Mouse (Mus musculus): ENCODE results near the gene Zmynd11.

Zmynd11 gene

DNA sequence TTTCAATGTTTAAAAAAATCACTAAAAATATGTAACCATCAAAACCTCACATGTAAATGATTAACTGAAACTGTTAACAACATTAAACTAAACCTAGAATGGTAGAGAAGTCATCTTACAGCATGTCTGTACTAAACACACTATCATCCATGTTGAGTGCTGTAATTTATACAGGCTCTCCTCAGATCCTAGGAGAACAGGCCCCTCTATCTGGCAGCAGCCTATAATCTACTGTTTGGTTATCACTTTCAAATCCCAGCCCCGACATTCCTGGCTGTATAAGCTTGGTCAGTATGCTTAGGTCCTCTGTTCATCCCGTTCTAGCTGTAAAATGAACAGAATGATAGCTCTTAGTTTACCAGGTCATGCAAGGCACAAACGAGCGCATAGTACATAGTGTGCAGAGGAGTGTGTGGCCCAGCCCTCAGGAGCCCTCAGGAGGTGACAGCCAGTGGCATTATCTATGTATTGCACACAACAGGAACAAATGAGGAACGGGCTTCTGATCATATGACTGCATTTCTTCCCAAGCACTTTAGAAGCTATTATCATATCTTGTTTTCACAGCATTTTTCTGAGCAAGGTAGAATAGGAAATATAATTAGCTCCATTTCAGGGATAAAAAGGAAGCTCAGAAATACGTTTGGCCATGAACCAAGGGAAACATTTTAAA lies 51.5 kb downstream of the Zmynd11 start:
- DNase-seq (ENCODE audit: low spot score), result no peak

DNA sequence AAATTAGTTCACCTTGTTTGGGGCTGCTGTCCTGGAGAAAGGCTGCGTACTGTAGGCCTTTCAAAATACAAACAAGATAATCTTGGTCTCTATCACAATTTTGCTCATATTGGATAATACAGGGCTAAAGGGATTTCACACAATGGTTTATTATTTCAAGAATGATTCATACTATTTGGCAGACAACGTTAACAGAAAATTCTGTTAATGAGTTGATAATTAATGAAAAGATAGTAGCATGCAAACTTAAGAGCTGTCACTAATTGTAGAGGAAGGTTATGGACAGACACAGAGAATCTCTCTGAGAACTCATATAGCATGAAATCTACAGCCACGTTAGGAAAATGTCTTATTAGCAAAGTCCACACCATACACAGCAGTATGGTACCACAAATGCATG lies 52.2 kb downstream of the Zmynd11 start:
- DNase-seq (ENCODE audit: low spot score), result no peak

DNA sequence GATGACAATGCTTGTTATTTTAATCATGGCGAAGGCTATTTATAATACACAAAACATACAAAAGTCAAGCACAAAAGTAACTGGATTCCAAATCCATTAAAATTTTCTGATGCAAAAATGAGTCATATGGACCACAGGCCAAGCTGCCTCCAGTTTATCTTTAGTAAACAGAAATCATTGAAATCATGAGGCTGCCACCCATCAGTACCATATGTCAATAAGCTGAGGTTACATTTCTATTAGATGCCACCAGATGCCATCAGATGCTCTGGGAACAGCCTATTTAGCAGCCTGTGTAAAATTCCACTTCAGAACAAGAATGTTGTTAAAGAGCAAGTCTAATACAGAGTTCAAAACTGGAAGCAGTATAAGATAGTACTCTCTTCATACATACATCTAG lies 52.7 kb downstream of the Zmynd11 start:
- no peak for DNase-seq (ENCODE audit: low spot score)

DNA sequence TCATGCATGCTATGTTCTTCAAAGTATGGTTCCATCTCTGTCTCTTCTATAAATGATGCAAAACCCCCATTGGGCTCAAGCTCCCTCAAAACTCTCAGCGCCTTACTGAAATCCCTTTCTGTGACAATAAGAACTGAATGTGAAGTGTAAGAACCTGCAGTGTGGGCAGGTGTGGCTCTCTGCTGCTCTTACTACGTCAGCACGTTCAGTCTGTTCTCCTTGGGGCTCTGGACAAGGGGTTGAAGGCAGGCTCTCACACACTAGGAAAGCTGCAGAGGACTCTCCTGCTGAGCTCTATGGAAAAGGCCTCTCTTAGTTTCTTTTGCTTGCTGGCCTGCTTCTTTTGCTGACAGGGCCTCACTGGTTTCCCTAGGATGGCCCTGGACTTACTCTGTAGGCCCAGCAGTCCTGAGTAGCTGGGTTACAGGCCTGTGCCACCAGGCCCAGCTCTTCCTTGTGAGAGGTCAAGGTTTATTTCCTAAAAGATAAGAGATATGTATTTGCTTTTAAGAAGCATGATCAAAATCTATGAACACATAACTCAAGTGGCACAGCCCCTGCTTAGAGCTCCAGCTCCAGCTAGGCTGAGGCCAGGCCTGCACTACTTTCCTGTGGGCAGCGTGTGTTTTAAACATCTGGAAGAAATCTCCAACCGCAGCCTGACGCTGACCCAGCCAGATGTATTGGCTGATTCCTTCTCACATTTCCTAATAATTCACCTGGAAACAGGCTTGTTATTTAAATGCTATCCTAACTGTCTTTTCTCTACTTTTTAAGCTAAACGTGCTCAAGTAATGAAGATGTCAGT lies 56.5 kb downstream of the Zmynd11 start:
- DNase-seq (ENCODE audit: low spot score), result no peak

DNA sequence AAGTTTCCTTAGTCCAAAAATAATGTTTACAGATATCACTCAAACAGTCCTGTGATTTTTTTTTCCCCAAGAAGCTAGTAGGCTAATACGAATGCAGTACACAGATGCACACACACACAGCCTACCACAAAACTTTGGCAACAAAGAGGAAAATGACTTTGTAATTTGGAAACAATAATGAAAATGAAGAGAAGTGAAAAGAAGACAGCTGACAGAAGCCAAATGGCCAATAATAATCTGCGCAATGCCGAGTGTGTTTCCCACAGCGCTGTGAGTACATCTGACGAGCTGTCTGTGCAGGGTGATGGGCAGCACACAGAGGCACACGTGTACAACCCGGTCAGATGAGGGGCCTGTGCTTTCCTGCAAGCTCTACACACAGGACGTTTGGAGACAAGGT lies 58.4 kb downstream of the Zmynd11 start:
- no peak for DNase-seq (ENCODE audit: low spot score)

DNA sequence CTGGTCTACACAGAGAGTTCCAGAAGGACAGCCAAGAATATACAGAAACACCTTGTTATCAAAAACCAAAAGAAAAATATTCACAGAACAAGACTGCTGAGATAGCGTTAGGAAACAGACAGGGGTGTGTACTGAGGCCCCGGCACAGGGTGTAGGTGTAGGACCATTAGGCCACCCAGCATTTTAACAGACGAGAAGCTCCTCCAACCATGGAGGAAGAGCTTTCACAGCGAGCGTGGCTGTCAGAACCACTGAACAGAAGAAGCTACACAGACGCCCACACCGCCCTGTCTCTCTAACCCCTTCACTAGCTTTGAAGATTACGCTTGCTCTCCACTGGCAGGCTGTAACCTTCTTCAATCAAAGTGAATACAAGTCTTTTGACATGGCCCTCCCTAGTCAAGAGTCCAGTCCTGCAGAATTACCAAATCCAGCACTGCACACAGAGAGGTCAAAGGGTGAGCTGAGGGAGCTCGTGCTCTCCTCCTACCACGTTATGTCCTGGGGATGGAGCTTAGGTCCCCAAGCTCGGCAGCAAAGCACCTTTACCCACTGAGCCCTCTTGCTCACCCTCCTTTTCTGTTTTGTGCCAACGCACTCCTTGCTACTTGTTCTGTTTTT lies 62.4 kb downstream of the Zmynd11 start:
- no peak for DNase-seq (ENCODE audit: low spot score)

DNA sequence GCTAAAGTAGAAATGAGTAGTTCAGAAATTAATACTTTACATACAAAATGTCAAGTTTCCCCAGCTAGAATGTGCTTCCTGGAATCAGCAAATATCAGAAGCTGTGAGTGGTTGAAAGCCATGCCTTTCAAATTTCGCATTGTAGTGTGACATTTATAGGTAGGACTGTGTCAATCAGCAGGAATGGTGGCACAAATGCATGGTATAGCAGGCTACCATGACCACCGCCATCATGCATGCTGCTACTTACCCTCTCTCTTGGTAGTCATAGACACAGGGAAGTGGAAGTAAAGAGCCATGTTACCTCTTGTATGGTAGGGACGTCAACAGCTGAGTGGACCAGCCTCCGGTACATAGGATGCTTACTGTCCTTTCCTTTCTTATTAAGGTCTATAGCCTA lies 67.8 kb downstream of the Zmynd11 start:
- DNase-seq (ENCODE audit: low spot score), result no peak

DNA sequence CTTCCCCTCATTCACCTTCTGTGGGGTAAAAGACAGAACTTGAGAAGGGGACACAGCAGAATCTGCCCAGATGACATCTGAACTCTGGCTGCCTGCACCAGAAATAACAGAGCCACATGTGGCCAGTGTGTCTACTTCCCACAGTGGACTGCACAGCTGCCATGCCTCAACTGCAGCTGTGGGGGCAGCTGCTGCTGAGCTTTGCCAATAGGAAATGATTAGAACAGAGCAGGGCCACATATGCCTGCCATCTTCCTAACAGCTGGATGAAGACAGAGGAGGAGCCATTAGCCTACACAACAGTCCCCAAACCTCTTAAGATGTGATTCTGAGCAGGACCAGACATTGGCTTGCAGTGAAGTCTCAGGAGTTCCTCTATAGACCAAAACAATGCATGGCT lies 69.3 kb downstream of the Zmynd11 start:
- no peak for DNase-seq (ENCODE audit: low spot score)

DNA sequence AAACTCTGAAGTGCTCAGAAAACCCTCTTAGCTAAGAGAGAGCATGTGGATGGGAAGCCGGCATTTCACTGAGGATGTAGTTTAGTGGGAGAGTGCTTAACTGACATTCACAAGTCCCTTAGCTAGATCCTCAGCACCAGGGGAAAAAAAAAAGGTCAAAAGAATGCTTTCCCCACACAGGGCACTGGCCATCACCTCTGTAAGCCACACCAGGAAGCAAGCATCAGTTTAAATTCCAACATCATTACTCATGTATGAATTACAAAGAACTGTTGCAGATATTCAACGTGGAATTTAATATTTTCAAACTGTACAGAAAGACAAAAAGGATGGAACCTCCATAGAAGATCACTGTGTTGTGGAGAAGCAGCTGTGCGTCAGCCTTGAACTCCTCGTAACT lies 69.7 kb downstream of the Zmynd11 start:
- DNase-seq (ENCODE audit: low spot score), result no peak

DNA sequence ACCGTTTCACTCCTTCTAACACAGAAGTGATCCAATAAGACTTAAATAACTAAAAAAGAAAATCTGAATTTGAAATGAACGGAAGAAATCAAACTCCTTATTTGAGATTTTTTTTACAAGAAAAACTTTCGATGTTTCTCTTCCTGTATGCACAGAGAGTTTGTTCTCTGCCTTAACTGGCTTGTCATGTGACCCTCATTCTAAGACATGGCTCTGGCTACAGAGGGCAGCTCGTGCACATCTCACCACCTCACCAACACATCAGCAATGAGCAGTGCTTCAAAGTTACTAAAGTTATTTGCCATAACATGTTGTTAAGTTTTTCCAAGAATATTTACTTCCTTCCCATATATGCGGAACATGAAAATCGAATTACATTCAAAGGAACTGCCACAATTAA lies 70.5 kb downstream of the Zmynd11 start:
- DNase-seq (ENCODE audit: low spot score), result no peak

DNA sequence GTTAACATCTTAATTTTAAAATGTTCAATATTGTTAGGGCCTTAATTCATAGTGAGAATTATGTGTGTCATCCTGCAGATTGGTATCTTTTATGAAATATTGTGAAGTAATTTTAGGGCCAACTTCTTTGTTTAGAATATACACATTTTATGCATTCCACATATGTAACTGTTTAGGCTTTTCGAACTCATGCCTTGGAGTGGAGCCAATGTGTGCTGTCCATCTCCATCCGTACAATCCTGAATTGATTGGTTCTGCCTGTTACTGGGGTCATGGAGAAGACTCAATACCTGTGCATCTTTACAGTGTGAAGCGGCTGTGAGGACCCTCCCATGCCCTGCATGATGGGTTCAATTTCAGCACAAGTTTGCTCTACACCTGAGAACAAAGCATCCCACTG lies 72.3 kb downstream of the Zmynd11 start:
- DNase-seq (ENCODE audit: low spot score), result no peak

DNA sequence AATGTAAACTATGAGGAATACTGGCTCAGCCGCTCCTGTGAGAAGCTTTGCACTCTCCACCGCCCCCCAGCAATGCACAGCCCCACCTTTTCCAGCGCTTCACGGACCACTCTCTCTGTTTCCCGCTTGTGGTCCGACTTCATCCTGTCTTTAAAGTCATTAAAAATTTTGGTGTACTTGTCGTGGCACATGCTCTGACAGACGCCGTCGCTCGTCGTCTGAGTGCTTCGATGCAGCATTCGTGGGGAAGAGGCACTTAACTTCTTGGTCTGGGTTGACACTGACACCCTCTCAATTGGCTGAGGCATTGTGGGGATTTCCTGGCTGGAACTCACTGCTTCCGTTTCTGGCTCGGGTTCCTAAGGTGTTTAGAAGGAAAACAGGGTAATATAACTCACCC lies 75.8 kb downstream of the Zmynd11 start:
- no peak for DNase-seq (ENCODE audit: low spot score)

DNA sequence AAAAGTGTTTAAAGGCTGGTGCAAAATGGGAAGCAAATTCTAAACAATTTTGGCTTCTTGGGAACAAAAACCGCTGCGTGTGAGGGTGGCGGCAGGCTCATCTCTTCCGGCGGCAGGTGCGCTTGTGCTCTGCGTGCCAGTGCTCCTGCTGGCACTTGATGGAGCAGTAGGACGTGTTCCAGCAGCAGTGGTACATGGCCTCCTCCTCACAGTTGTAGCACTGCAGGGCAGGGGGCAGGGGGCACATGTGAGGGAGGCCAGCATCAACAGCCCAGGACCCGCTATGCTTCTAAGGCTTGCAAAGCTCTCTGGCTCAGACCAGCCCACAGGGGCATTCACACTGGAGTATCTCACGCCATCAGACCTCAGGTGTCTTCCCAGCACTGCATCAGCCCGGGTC lies 78.4 kb downstream of the Zmynd11 start:
- DNase-seq (ENCODE audit: low spot score), result no peak

DNA sequence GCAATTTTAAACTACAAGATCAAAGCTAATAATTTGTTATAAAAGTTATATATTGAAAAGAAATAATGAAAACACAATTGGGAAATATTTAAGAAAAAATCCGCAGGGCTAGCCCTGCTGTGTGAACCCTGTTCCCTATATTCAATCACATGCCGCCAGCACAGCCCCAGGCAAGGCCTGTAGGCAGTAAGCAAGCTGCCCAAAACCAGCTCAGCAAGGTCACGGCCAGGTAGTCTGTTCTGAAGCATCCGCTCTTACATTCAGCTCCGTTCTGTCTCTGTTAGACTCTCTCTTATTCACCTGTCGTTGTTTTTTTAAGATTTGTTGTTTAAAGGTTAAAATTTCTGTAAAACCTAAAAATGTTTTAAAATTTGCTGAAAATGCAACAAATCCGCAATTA lies 78.9 kb downstream of the Zmynd11 start:
- DNase-seq (ENCODE audit: low spot score), result no peak

DNA sequence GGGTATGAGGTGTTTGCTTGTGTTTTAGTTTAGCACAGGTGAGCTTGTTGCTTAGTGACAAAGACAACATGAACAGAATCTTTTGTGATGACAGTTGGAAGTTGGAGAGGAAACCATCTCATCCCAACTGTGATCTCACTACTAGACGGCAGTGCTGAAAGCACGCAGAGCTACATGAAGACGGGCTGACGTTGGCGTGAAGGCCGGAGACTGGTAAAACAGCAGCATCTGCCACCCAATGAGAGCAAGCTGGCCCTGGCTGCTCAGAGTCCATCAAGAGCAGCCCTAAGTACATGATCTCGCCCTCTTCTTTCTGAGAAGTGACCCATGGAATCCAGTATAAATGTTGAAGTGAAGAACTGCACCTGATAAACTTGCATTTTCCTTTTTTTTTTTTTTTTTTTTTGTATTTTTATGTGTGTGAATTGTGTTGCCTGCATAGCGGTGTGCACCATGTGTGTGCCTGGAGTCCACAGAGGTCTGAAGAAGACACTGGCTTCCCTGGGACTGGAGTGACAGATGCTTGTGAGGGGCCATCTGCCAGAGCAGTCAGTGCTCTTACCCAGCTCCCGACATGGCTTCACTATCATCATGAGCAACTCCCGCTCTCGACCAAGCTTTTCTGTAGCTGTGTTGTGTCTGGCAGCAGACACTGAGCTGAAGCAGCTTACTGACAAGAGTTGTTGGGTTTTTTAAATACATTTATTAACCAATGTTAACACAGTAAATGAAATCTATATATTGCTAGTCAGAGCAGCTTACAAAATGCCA lies 80.8 kb downstream of the Zmynd11 start:
- no peak for DNase-seq (ENCODE audit: low spot score)

DNA sequence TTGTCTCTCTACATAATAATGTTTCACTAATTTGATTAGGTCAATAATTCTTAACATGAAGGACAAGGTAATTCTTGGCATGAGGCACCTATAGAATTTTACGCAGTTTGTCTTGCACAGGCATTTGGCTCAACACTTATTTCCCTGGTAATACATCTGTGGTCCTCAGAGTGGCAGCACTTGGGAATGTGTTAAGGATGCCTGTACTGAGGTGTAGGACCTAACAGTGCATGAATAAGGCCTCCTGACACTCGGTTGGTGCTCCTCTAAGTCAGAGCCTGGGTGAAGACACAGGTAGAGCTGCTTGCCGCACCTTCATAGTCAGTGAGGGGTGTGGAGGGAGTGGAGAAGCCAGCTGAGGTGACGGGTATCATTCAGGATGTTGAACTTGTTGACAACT lies 81.8 kb downstream of the Zmynd11 start:
- no peak for DNase-seq (ENCODE audit: low spot score)

DNA sequence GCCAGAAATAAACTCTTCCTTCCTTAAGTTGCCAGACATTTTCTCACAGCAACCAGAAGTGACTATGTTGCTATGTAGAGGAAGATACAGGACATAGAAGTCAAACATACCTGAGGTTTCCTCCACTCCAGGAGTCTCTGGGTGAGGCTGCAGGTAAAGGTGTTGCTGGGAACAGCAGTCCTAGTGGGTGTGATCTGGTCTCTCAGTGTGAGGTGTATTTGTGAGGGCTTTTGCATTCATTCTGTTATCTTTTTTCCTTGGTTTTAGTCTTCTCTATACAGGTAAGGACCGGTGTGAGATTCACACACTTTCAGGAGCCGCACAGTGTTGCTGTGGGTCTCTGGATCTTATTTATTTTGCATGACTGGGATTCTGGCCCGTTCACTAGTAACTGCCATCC lies 83.6 kb downstream of the Zmynd11 start:
- DNase-seq (ENCODE audit: low spot score), result no peak

DNA sequence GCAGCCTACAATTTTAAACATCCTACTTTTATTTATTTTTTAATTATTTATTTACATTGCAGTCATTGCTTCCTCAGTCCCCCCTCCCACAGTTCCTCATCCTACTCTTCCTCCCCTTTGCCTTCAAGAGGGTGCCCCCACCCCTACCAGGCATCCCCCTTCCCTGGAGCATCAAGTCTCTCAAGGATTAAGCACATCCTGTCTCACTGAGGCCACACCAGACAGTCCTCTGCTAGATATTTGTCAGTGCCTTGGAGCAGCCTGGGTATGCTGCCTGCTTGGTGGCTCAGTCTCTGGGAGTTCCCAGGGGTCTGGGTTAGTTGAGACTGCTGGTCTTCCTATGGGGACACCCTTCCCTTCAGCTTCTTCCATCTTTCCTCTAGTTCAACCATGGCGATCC lies 91.0 kb downstream of the Zmynd11 start:
- no peak for DNase-seq (ENCODE audit: low spot score)

DNA sequence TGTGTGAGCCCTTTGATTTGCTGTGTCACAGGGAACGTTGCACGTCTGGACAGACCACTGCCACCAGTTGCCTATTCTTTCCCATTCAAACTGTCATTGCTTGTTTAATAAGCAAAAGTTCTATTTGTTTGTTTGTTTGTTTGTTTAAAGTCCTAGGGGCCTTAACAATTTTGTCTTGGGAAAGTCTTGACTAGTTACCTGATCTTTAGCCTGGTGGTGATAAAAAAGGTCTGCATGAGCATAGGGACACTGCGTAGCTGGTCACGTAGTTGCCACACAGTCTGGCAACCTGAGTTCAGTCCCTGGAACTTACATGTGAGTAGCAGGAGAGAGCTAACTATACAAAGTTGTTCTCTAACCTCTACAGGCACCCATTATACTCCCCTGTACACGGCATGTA lies 95.9 kb downstream of the Zmynd11 start:
- DNase-seq (ENCODE audit: low spot score), result no peak

DNA sequence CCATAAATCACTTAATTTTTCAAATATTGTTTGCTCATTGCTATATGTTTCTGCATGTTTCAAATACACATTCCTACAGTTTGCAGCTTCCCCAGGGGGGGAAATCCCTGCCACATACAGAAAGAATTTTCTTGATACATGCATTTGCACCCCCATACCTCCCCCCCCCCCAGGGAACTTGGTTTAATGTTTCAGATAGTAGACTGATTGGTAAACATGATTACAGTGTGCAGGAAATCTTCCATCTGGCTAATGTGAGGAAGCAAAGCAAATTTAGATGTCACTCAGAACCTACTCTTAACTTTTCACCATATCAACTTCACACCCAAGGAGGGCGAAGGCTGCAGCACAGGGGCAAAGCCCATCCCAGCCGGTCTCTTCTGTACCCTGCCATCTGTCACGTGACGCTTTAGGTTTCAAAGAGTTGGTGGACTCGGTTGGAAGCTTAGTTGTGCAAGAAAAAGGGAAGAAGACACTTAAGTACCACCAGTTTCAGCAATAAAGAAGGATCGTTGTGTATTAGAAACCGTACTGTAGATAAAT lies 97.1 kb downstream of the Zmynd11 start:
- DNase-seq (ENCODE audit: low spot score), result no peak

DNA sequence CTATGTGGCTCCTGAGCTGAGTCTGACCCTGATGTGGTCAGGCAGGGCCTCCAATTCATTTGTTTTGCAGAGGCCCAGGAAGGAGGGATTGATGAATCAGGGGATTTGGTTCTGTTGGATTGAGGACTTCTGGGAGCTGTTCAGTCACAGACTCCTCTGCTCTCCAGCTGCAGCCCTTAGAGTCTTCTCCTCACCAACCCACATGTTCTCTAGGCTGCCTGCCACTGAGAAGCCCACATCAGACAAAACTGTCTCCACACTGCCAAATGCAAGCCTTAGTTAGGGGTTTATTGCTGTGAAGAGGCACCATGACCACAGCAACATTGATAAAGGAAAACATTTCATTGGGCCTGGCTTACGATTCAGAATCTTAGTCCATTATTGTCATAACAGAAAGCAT lies 101.5 kb downstream of the Zmynd11 start:
- DNase-seq (ENCODE audit: low spot score), result no peak

DNA sequence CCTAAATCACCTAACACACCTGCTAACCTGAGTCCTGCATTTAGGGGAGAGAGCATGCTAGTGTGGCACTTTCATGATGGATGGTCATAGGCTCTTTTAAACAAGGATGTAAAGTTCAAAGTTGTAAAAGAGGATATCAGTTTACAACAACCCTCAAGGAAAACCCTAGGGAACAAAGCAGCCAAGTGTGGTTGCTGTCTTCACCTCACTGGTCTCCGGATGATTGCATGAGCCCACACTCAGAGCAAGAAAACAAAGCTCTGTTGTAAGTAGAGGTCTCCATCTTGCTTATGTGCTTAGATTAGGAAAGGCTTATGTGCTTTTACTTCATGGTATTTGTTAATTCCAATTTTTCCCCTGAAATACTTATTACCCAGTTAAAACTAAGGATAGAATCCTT lies 104.4 kb downstream of the Zmynd11 start:
- DNase-seq (ENCODE audit: low spot score), result no peak

All from urinary bladder, postnatal 25 days (tissue).